Mouse (Mus musculus): ENCODE measurements around the gene Zrsr1. TPM values are rescaled to one million over a fixed set of nuclear protein-coding genes. Genes with fewer than 3 reads are reported as not detected.
A peak's percentile ranks its signal among the peaks of the same experiment; 100 is the strongest.

The Zrsr1 gene
- polyA plus RNA-seq, 1 experiment, result 5.9 TPM

DNA sequence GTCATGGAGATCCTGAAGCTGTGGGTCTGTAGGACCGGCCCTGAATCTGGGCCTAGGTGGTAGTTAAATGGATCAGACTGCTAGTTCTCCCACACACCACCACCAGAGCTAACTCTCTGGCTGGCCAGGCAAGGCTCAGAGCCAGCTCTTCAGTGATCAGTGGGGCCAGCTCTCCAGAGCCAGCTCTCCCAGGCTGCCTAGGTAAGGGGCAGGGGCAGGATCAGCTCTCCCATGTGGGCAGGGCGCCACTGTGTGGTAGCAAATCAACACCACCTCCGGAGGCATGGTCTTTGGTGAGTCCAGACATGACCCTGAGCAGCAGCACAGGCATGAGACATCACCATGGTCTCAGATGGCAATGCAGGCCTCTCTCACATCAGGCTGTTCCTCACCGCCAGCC, 15.0 kb upstream of the Zrsr1 start:
- H3K4me3 ChIP-seq (ENCODE audit: insufficient read depth, low read depth, low read length), result no peak overlapping the region
- WGBS, result 59% methylated on average over 4 of the region's 4 CpGs
- TF ChIP-seq CTCF (conservative IDR thresholded peaks at IDR 0.05; ENCODE audit: insufficient read depth, insufficient read length, low read depth, low read length) (peak; percentile 90), POLR2A (IDR thresholded peaks at IDR 0.05; ENCODE audit: low read depth, low read length) (no peak)
- H3K36me3 ChIP-seq (ENCODE audit: control insufficient read depth, insufficient read depth, low read length), result no peaks in the 10 kb centered on the region
- no peak overlapping the region for H3K27ac ChIP-seq (ENCODE audit: insufficient read depth, low read depth, low read length)
- H3K4me1 ChIP-seq (ENCODE audit: control insufficient read depth, insufficient read depth, low read length), result no peaks in the 10 kb centered on the region
- DNase-seq, result peak; percentile 89
- H3K27me3 ChIP-seq (replicated peaks; ENCODE audit: control insufficient read depth, insufficient read depth, low read length), result no peaks in the 10 kb centered on the region

DNA sequence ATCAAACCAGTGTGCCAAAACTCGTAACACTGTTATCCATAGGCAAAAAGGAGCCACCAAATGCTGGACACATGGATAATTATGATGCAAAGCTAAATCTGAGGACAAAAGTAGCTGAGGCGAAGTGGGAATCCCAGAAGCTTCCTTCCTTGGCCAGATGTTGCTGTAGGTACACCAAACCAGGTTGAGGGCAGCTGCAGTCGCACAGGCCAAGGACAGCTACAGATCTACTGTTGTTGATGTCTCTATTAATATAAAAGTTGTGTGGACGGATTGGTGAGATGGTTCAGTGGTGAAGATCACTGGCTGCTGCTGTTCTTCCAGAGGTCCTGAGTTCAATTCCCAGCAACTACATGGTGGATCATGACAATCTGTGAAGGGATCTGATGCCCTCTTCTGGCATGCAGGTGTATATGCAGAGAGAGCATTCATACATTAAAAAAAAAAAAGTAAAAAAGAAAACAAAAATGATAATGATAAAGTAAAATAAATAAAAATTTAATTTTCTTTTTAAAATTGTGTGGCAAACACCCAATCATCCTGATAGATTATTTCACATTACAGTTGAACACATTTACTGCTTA, 13.9 kb upstream of the Zrsr1 start:
- WGBS, result 91% methylated on average over 4 of the region's 4 CpGs
- Histone ChIP-seq H3K27me3 (replicated peaks; ENCODE audit: control insufficient read depth, insufficient read depth, low read length) (no peaks in the 10 kb centered on the region), H3K4me1 (ENCODE audit: control insufficient read depth, insufficient read depth, low read length) (no peaks in the 10 kb centered on the region), H3K36me3 (ENCODE audit: control insufficient read depth, insufficient read depth, low read length) (no peaks in the 10 kb centered on the region), H3K27ac (ENCODE audit: insufficient read depth, low read depth, low read length) (no peak overlapping the region), H3K4me3 (ENCODE audit: insufficient read depth, low read depth, low read length) (no peak overlapping the region)
- TF ChIP-seq CTCF (conservative IDR thresholded peaks at IDR 0.05; ENCODE audit: insufficient read depth, insufficient read length, low read depth, low read length) (peak; percentile 29; the same call in 1 of the 2 replicates), POLR2A (IDR thresholded peaks at IDR 0.05; ENCODE audit: low read depth, low read length) (no peak)
- peak; percentile 24 for DNase-seq

GRCm38 (mm10) chr11:22962101-22962500, 9.7 kb upstream of the Zrsr1 start:
- Histone ChIP-seq H3K27ac (ENCODE audit: insufficient read depth, low read depth, low read length) (no peak overlapping the region), H3K27me3 (replicated peaks; ENCODE audit: control insufficient read depth, insufficient read depth, low read length) (no peaks in the 10 kb centered on the region; the same call in 1 of the 2 replicates), H3K4me1 (ENCODE audit: control insufficient read depth, insufficient read depth, low read length) (no peaks in the 10 kb centered on the region), H3K4me3 (ENCODE audit: insufficient read depth, low read depth, low read length) (no peak overlapping the region), H3K36me3 (ENCODE audit: control insufficient read depth, insufficient read depth, low read length) (no peaks in the 10 kb centered on the region)
- 97% methylated on average over 1 of the region's 1 CpGs for WGBS
- no peak for TF ChIP-seq CTCF (conservative IDR thresholded peaks at IDR 0.05; ENCODE audit: insufficient read depth, insufficient read length, low read depth, low read length)
- no peak for TF ChIP-seq POLR2A (IDR thresholded peaks at IDR 0.05; ENCODE audit: low read depth, low read length)
- DNase-seq, result no peak

GRCm38 (mm10) chr11:22964401-22964800, 7.4 kb upstream of the Zrsr1 start:
- 64% methylated on average over 4 of the region's 4 CpGs for WGBS

GRCm38 (mm10) chr11:22965503-22965902, 6.3 kb upstream of the Zrsr1 start:
- Histone ChIP-seq H3K27me3 (replicated peaks; ENCODE audit: control insufficient read depth, insufficient read depth, low read length) (no peaks in the 10 kb centered on the region; the same call in 1 of the 2 replicates), H3K4me3 (ENCODE audit: insufficient read depth, low read depth, low read length) (no peak overlapping the region), H3K4me1 (ENCODE audit: control insufficient read depth, insufficient read depth, low read length) (no peaks in the 10 kb centered on the region), H3K36me3 (ENCODE audit: control insufficient read depth, insufficient read depth, low read length) (no peaks in the 10 kb centered on the region), H3K27ac (ENCODE audit: insufficient read depth, low read depth, low read length) (no peak overlapping the region)
- WGBS, result 74% methylated on average over 4 of the region's 4 CpGs
- TF ChIP-seq POLR2A (IDR thresholded peaks at IDR 0.05; ENCODE audit: low read depth, low read length), result no peak
- 0 out of 2 replicates have a peak, but pooled peaks have one; percentile 7 for TF ChIP-seq CTCF (conservative IDR thresholded peaks at IDR 0.05; ENCODE audit: insufficient read depth, insufficient read length, low read depth, low read length)
- DNase-seq, result no peak

More at GRCm38 (mm10) chr11:22964401-22964800, 7.4 kb upstream of the Zrsr1 start:
- Histone ChIP-seq H3K4me3 (ENCODE audit: insufficient read depth, low read depth, low read length) (no peak overlapping the region), H3K27me3 (replicated peaks; ENCODE audit: control insufficient read depth, insufficient read depth, low read length) (no peaks in the 10 kb centered on the region; the same call in 1 of the 2 replicates), H3K36me3 (ENCODE audit: control insufficient read depth, insufficient read depth, low read length) (no peaks in the 10 kb centered on the region), H3K27ac (ENCODE audit: insufficient read depth, low read depth, low read length) (no peak overlapping the region), H3K4me1 (ENCODE audit: control insufficient read depth, insufficient read depth, low read length) (no peaks in the 10 kb centered on the region)
- TF ChIP-seq POLR2A (IDR thresholded peaks at IDR 0.05; ENCODE audit: low read depth, low read length) (no peak), CTCF (conservative IDR thresholded peaks at IDR 0.05; ENCODE audit: insufficient read depth, insufficient read length, low read depth, low read length) (no peak)
- no peak for DNase-seq

- 42% methylated on average over 6 of the region's 6 CpGs for WGBS
- H3K4me3 ChIP-seq (ENCODE audit: insufficient read depth, low read depth, low read length), result no peak overlapping the region
- H3K36me3 ChIP-seq (ENCODE audit: control insufficient read depth, insufficient read depth, low read length), result no peaks in the 10 kb centered on the region
- H3K27me3 ChIP-seq (replicated peaks; ENCODE audit: control insufficient read depth, insufficient read depth, low read length), result no peaks in the 10 kb centered on the region; the same call in 1 of the 2 replicates
- no peak overlapping the region for H3K27ac ChIP-seq (ENCODE audit: insufficient read depth, low read depth, low read length)
- DNase-seq, result peak; percentile 51
- H3K4me1 ChIP-seq (ENCODE audit: control insufficient read depth, insufficient read depth, low read length), result no peaks in the 10 kb centered on the region; the same call in 1 of the 2 replicates
- TF ChIP-seq CTCF (conservative IDR thresholded peaks at IDR 0.05; ENCODE audit: insufficient read depth, insufficient read length, low read depth, low read length) (no peak), POLR2A (IDR thresholded peaks at IDR 0.05; ENCODE audit: low read depth, low read length) (no peak)
Measured at GRCm38 (mm10) chr11:22969486-22969885, 2.3 kb upstream of the Zrsr1 start.

DNA sequence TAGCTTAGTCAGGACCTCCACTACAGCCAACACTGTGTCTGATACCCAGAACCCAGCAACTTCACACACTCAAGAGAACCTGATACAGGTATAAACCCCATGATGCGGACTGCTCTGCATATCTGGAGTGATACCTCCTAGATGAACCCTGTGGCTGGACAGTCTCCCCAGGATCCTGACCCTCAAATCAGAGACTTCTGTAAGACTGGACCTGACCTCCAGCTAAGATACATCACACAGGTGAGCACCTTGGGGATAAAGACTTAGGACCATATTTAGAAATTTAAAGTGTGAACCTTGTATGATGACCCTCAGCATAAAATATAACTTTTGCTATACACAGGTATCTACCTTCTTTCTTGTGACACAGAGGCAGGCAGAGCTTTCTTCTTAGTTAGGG, 1.3 kb upstream of the Zrsr1 start:
- Histone ChIP-seq H3K4me3 (ENCODE audit: insufficient read depth, low read depth, low read length) (no peak overlapping the region), H3K4me1 (ENCODE audit: control insufficient read depth, insufficient read depth, low read length) (peaks cover 2% of the 10 kb centered on the region; the same call in 1 of the 2 replicates), H3K36me3 (ENCODE audit: control insufficient read depth, insufficient read depth, low read length) (no peaks in the 10 kb centered on the region), H3K27me3 (replicated peaks; ENCODE audit: control insufficient read depth, insufficient read depth, low read length) (no peaks in the 10 kb centered on the region; the same call in 1 of the 2 replicates), H3K27ac (ENCODE audit: insufficient read depth, low read depth, low read length) (no peak overlapping the region)
- 97% methylated on average over 1 of the region's 1 CpGs for WGBS
- TF ChIP-seq POLR2A (IDR thresholded peaks at IDR 0.05; ENCODE audit: low read depth, low read length) (no peak), CTCF (conservative IDR thresholded peaks at IDR 0.05; ENCODE audit: insufficient read depth, insufficient read length, low read depth, low read length) (no peak)
- no peak for DNase-seq

Measured in kidney, adult 2 months (tissue).